Mouse (Mus musculus) MEL-GATA-1-ER (cell line): ENCODE measurements around the gene Them7.

Experiments
- DNase-seq: peaks from one replicate; pipeline ENCODE4 v3.0.0-alpha.2; 2012; ENCODE audit warnings: low read depth; ENCODE audit errors: extremely low read depth

Them7 gene

DNA sequence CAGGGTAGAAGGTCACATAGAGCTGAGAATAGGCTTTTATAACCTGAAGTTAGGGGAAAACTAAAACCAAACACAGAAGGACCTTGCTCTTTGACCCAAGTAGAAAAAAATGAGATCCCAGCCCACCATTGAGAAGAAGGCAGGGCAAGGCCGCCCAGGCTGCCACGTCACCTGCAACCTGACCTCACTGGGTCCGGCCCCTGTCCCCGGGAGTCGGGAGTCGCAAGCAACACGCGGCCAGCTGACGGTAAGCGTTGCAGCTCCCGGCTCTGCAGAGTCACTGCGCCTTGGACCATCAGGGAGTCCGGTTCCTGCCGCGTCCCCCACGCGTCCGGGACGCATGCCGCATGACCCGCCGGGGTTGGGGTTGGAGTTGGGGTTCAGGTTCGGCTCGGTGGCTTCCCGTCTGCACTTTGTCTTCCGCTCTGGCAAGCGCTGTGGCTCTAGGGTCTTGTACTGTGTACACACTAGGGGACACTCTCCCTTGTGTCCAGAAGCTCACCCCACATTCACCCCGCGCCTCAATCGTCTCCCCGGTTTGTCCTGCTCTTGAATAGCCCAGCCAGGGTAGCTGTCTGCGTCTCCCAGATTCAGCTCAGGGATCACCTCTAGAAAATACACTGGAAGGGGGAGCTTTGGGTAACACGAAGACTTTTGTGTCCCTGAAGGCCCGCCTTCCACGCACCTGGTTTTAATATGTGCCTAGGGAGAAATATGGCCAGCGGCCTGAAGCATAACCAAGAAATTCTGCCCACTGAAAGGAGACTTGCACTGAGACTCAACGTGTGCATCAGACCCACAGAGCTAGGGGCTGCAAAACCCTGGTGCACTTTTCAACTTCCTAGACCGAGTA, at the start of gene Them7:
Gene Them7 (plus strand): TSS at position 187 of the 853 bp plus-strand sequence.
- no peak for DNase-seq

DNA sequence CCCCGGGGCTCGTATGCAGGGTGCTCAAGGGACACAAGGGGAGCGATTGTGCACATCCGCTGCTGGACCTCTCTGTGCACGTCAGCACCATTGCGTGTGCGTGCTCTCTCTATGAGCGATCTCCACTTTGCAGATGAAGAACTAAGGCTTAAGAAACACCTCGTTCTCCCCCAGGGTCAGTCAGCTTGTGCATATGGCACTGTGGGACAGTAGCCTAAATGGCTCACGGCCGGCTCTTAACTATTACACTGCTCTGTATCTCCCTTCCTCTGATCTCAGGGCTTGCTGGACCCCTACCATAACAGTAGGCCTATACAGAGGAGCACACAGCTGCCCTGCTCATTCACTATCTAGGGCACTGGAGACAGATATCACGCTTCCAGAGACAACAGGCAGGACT, 45.2 kb upstream of the Them7 start:
- no peak for DNase-seq

GRCm38 (mm10) chr2:105182501-105182900, 41.6 kb upstream of the Them7 start:
- no peak for DNase-seq

DNA sequence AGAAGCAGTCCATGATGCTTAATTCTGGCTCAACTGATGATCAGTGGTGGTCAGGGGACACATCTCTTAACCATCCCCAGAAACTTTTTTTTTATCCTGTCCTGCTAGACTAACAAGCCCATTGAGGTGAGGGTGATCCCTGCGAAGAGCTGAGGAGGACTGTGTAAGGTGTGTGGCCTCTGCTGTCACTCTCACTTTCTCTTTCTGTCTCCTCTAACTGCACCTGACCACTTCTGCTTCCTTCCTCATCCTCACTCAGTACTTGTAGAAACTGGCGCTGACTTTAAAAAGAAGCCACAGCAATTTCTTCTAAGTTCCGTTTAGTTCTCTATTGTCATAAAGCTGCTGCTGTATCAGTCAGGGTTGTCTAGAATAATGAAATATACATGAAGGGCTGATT, 39.0 kb upstream of the Them7 start:
- no peak for DNase-seq

DNA sequence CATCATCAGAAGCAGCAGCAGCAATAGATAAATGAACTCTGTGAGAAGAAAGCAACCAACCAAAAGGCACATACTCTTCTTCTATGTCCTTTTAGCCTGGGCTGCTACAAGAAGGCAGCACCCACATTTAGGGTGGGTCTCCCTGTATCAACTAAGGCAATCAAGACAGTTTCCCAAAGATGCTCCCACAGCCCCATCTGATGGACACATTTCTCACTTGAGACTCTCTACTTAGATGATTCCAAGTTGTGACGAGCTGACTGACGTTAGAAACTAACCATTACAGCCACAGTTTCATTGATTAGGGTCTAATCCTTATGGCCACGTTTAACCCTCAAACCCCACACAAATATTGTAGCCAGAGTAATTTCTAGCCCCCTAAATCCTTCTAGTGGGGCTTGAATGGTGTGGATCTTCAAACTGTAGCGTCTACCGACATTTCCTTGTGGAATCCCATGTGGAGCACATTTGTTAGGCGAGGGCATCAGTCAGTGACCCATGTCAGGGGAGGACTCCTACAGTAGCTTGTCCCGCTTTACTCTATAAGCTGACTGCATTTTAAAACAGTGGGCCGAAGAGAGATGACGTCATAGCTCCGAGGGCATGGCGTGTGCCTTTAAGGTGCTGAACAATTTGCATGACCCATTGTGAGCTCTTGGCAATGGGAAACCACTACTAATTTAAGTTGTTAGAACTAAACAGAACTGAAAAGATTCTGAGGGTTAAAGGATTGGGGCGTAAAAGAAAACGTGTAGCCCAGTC, 38.2 kb upstream of the Them7 start:
- DNase-seq: no peak

GRCm38 (mm10) chr2:105186591-105186990, 37.5 kb upstream of the Them7 start:
- no peak for DNase-seq

DNA sequence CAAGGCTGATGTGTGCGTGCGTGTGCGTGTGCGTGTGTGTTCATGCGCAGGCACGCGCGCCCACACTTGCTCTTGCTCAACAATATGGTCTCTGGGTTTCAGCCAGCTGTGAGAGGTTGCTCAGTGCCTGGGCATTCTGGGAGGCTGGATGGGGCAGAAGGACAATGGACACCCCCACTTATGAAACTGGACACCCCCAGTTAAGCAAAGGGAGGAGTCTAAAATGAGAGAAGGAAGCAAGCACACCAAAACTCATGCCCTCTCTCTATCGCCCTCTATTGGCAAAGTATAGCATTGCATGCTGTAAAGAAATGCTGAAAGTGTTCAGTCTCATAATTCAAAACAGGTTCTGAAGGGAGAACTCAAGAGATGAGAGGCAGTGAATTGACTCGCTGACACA, 35.9 kb upstream of the Them7 start:
- peak; percentile 46 for DNase-seq

DNA sequence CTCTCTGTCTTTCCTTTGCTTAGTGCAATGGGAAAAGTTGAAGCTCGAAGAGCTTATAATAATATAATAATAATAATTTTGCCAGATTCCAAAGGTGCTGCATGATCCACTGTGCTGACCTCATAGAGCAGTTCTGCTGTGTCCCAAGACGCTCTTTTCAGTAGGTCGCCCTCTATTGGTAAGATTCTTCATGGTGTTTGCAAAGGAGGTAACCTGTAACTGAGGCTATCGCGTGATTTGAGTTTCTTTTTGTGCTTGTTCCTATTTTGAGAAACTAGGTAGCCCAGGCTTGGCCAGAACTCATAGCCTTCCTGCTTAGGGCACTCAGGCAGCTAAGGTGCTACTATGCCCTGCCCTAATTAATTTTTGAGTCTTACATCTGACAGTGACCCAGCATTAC, 34.8 kb upstream of the Them7 start:
- peak; percentile 84 for DNase-seq

GRCm38 (mm10) chr2:105200152-105200551, 24.0 kb upstream of the Them7 start:
- DNase-seq: no peak

DNA sequence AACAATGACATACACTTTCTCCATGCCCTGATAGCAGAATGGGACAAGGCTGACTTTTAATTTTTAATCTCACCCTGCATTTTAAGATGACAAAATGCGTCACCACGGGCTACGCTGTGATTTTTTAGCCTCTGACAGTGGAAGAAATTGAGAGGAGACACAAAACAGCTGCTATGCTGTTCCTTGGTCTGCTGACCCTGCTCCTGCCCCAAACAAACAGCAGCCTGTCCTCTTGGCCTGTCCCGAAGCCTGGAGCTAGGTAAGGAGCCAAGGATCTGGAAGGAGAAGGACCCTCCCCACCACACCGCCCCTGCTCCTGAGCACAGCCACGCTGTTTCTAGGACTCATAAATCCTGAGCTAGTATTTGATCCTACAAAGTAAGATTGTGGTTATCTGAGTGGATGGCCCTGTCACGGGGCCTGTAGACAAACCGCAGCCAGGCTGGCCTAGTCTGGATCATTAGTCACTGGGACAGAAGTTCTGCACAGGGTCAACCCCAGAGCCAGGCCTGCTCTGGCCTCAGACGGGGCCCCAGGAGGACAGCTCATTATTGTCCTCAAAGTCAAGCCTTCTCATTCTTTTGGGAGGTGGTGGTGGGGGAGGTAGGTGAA, 17.5 kb upstream of the Them7 start:
- no peak for DNase-seq

GRCm38 (mm10) chr2:105212839-105213238, 11.3 kb upstream of the Them7 start:
- DNase-seq: no peak

DNA sequence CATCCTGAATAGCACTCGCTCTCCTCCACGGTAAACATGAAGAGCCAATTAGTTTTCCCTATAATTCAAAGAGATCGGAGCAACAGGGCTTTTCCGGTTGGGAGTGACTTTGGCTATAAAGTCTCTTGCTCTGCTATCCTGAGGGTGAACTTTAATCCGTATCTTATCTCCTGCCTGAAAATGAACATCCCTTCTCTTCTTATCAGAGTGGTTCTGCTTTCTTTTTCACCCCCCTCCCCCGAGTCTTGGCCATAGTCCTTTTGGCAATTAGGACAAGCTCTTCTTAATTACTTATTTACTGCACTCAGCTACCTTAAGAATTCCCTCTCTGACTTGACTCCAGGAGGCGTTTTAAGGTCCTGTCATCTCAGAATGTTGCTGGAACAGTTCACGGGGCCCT, 8.2 kb upstream of the Them7 start:
- DNase-seq: no peak

- peak; percentile 83 for DNase-seq
These were observed 4.9 kb upstream of the Them7 start for GRCm38 (mm10) chr2:105219229-105219628.

DNA sequence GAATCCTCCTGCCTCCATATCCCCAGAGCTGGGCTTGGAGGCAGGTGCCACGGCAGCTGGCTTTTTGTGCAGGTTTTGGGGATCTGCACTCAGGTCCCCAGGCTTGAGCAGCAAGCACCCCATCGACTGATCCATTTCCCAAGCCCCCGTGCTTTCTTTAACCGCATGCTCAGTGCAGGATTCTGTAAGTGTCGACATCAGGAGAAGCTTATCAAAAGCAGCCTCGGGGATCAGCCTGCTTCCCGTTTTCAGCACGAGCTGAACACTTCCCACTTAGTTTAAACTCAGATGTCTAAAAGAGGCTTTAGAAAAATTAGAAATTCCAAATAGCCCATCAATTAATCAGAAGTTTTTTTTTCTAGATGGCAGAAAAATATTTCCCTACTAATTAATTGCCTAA, 4.5 kb upstream of the Them7 start:
- DNase-seq: peak; percentile 73

GRCm38 (mm10) chr2:105220738-105221303, 3.3 kb upstream of the Them7 start:
- DNase-seq: no peak

DNA sequence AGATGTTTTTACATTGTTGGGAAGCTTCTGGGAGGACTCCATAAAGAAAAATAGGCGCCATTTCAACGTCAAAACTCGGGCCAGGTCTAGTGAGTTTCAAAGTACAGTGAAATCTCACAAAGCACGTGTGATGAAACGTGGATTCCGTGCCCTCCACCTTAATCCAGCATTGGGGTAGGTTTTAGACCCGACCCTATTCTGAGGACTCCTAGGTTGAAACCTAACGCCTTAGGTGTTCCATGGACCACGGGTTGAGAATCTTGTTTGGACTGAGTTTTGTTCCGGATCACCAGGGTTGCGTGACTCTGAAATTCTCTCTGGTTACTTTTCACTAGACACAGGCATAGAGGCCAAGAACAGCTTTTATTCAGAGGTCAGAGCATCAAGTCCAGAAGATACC, 514 bp upstream of the Them7 start:
- no peak for DNase-seq

- peak; percentile 48 for DNase-seq
These were observed 861 bp downstream of the Them7 start for GRCm38 (mm10) chr2:105224987-105225375.

DNA sequence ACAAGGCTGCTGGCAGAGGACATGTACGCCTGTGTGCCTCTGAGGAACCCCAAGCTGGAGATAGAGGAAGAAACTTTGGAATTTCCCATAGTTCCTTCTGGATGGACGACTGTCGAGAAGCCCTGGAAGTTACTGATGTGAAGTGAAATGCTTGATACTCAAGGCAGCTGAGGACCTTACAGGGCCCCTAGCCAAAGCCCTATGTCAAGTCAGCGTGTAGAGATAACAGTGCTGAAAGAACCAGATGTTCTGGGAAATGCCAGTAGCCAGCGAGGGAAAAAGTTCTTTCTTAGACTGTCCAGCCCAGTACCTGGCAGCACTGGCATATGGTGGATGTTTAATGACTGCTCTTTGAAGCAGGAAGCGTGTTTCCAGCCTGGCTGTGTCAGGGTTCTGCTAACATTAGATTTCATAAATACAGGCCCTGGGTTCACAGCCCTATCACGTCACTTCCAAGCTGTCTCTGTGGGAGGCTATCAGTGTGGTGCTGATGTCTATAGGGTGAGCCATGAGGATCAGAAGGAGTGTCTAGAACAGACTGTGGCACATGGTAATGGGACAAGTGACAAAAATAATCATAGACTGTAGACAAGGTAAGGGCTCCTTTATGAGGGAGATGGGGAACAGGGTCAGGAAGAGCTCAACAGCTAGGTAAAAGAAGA, 2.3 kb downstream of the Them7 start:
- no peak for DNase-seq

- no peak for DNase-seq
These were observed 4.3 kb downstream of the Them7 start for GRCm38 (mm10) chr2:105228416-105228815.

- no peak for DNase-seq
These were observed 6.2 kb downstream of the Them7 start for GRCm38 (mm10) chr2:105230333-105230732.

GRCm38 (mm10) chr2:105232386-105232785, 8.3 kb downstream of the Them7 start:
- no peak for DNase-seq
